8 mouse cellular contexts compared by ENCODE assay signal in the genomic region with DNA sequence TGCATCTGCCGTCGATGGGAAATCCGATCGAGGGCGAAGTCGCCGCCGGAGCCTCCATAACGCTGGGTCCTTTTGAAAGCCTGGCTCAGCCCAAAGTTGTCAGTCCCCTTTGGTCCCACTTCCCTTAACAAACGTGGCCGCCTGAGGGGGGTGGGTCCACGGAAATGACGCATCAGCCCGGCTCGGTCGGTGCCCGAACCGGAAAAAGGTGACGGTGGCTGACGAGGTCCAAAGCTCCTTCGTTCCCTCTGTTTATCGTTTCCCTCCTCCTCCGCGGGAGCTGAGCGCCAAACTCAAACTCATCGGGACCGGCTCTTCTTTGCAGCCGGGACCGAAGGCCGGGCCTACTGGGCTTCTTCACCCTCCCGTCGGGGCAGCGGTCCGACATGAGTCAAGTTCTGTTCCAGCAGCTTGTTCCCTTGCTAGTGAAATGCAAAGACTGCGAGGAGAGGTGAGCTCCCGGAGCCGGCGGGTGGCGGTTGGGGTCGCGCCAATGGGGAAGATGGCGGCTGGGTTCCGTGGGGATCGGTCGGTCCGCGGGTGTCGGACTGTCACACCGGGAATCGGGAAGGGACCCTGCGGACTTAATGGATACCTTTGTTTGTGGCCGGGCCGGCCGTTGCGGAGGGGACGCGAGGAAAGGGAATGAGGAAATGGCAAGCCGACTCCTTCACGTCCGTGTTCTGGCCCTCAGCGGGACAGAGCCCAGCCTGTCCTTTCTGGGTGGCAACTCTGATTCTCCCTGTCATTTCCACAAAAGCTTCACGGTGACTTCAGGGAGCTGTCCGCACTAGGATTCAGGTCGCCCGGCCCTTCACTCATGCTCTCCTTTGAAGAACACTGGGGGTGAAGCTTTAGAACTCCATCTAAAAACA. TPM values are rescaled to one million over a fixed set of nuclear protein-coding genes. Genes with fewer than 3 reads are reported as not detected.
A peak's percentile ranks its signal among the peaks of the same experiment; 100 is the strongest.
DNase-seq lines count a peak whose midpoint lies in the region; ATAC-seq and TF ChIP-seq lines count a peak whose summit lies in the region.

A gene (plus strand): TSS at position 255 of the 875 bp plus-strand sequence.

- DNase-seq in 3134 (ENCODE audit: extremely low read depth, insufficient read length, low spot score) = peak; percentile 95
- peak; percentile 99 to 100 for DNase-seq in adrenal gland, postnatal 36 days
- DNase-seq in heart, adult 18-20 months = peak; percentile 98 to 100
- peak; percentile 99 for DNase-seq in kidney, adult 2 months
- DNase-seq in spleen, adult 2 months (ENCODE audit: low read depth in 1 of 2, low spot score in 2 of 2) = peak; percentile 93 to 99

- H3K9me3 ChIP-seq in embryonic facial prominence, embryonic 13.5 days = no peaks in the 10 kb centered on the region
- H3K9me3 ChIP-seq in limb, embryonic 12.5 days = no peaks in the 10 kb centered on the region
- no peaks in the 10 kb centered on the region for H3K9me3 ChIP-seq in midbrain, embryonic 15.5 days

- peak within 1 kb of the TSS; percentile 74 for H3K4me2 ChIP-seq in embryonic facial prominence, embryonic 13.5 days
- peak within 1 kb of the TSS; percentile 71 for H3K4me2 ChIP-seq in limb, embryonic 12.5 days
- peak within 1 kb of the TSS; percentile 86 for H3K4me2 ChIP-seq in midbrain, embryonic 15.5 days

- H3K9ac ChIP-seq in embryonic facial prominence, embryonic 13.5 days = peak within 1 kb of the TSS; percentile 85
- H3K9ac ChIP-seq in limb, embryonic 12.5 days (replicated peaks) = peak within 1 kb of the TSS; percentile 77
- H3K9ac ChIP-seq in midbrain, embryonic 15.5 days = peak within 1 kb of the TSS; percentile 79

- peak within 1 kb of the TSS; percentile 88 for H3K4me3 ChIP-seq in embryonic facial prominence, embryonic 13.5 days
- H3K4me3 ChIP-seq in kidney, adult 2 months (ENCODE audit: insufficient read depth, low read depth, low read length) = peak within 1 kb of the TSS; percentile 81
- H3K4me3 ChIP-seq in limb, embryonic 12.5 days (replicated peaks) = peak within 1 kb of the TSS; percentile 76
- H3K4me3 ChIP-seq in midbrain, embryonic 15.5 days = peak within 1 kb of the TSS; percentile 97
- H3K4me3 ChIP-seq in spleen, adult 2 months (ENCODE audit: extremely low read depth, insufficient read depth, insufficient read length) = peak within 1 kb of the TSS; percentile 86

- 0 out of 2 replicates have a peak, but pooled peaks cover 3% of the 10 kb centered on the region for H3K4me1 ChIP-seq in embryonic facial prominence, embryonic 13.5 days
- H3K4me1 ChIP-seq in kidney, adult 2 months (ENCODE audit: control insufficient read depth, insufficient read depth, low read length) = no peaks in the 10 kb centered on the region
- peaks cover 6% of the 10 kb centered on the region for H3K4me1 ChIP-seq in limb, embryonic 12.5 days (replicated peaks)
- peaks cover 18% of the 10 kb centered on the region for H3K4me1 ChIP-seq in midbrain, embryonic 15.5 days
- no peaks in the 10 kb centered on the region; the same call in 1 of the 2 replicates for H3K4me1 ChIP-seq in spleen, adult 2 months (ENCODE audit: control insufficient read depth, insufficient read depth, insufficient read length)

- no peaks in the 10 kb centered on the region for H3K27me3 ChIP-seq in embryonic facial prominence, embryonic 13.5 days
- H3K27me3 ChIP-seq in kidney, adult 2 months (replicated peaks; ENCODE audit: control insufficient read depth, insufficient read depth, low read length) = no peaks in the 10 kb centered on the region
- H3K27me3 ChIP-seq in limb, embryonic 12.5 days = no peaks in the 10 kb centered on the region
- no peaks in the 10 kb centered on the region for H3K27me3 ChIP-seq in midbrain, embryonic 15.5 days (replicated peaks)
- H3K27me3 ChIP-seq in spleen, adult 2 months (ENCODE audit: control insufficient read depth, insufficient read depth, low read length) = no peaks in the 10 kb centered on the region

- under 1% methylated on average over 65 of the region's 65 CpGs for WGBS in embryonic facial prominence, embryonic 13.5 days
- WGBS in kidney, adult 2 months = under 1% methylated on average over 65 of the region's 65 CpGs
- WGBS in limb, embryonic 12.5 days = under 1% methylated on average over 65 of the region's 65 CpGs
- under 1% methylated on average over 65 of the region's 65 CpGs for WGBS in midbrain, embryonic 15.5 days
- WGBS in spleen, adult 2 months = under 1% methylated on average over 65 of the region's 65 CpGs

- TF ChIP-seq CTCF in kidney, adult 2 months (conservative IDR thresholded peaks at IDR 0.05; ENCODE audit: insufficient read depth, insufficient read length, low read depth, low read length) = no peak
- TF ChIP-seq CTCF in spleen, adult 2 months (IDR thresholded peaks at IDR 0.05; ENCODE audit: extremely low read depth, insufficient read depth, insufficient read length, insufficient replicate concordance) = no peak

- H3K36me3 ChIP-seq in embryonic facial prominence, embryonic 13.5 days = peaks cover 18% of the 10 kb centered on the region
- no peaks in the 10 kb centered on the region for H3K36me3 ChIP-seq in kidney, adult 2 months (ENCODE audit: control insufficient read depth, insufficient read depth, low read length)
- H3K36me3 ChIP-seq in limb, embryonic 12.5 days = peaks cover 19% of the 10 kb centered on the region
- H3K36me3 ChIP-seq in midbrain, embryonic 15.5 days (replicated peaks) = peaks cover 5% of the 10 kb centered on the region
- H3K36me3 ChIP-seq in spleen, adult 2 months (ENCODE audit: control insufficient read depth, insufficient read depth, low read length) = peaks cover 9% of the 10 kb centered on the region

- ATAC-seq in embryonic facial prominence, embryonic 13.5 days (ENCODE audit: insufficient number of reproducible peaks, insufficient read depth, low FRiP score, low TSS enrichment, low read depth) = peak; percentile 95
- ATAC-seq in limb, embryonic 12.5 days (ENCODE audit: insufficient number of reproducible peaks, insufficient read depth, low FRiP score, low TSS enrichment, low read depth) = peak; percentile 95
- ATAC-seq in midbrain, embryonic 15.5 days (replicated peaks) = peak; percentile 99

- peak within 1 kb of the TSS; percentile 90 for H3K27ac ChIP-seq in embryonic facial prominence, embryonic 13.5 days
- H3K27ac ChIP-seq in kidney, adult 2 months (ENCODE audit: insufficient read depth, low read depth, low read length) = peak within 1 kb of the TSS; percentile 30; the same call in 1 of the 2 replicates
- H3K27ac ChIP-seq in limb, embryonic 12.5 days = peak within 1 kb of the TSS; percentile 69
- peak within 1 kb of the TSS; percentile 91 for H3K27ac ChIP-seq in midbrain, embryonic 15.5 days
- peak within 1 kb of the TSS; percentile 83 for H3K27ac ChIP-seq in spleen, adult 2 months (ENCODE audit: insufficient read depth, low read length)

- no peak for TF ChIP-seq POLR2A in kidney, adult 2 months (IDR thresholded peaks at IDR 0.05; ENCODE audit: low read depth, low read length)
- peak; percentile 7; the same call in 1 of the 2 replicates for TF ChIP-seq POLR2A in spleen, adult 2 months (IDR thresholded peaks at IDR 0.05; ENCODE audit: low read depth, low read length)

RNA-seq across cellular contexts. Expression of the gene that starts here (rescaled TPM):
- total RNA-seq in adrenal gland, postnatal 36 days (2021) = 1 to 10 TPM; 2.6 to 3.3 TPM
- 26.3 and 27.8 TPM in 2 replicates for polyA plus RNA-seq in embryonic facial prominence, embryonic 13.5 days (2015; fragmentation: Nextera tagmentation; extraction: Ambion mirVana)
- 1 to 10 TPM; 1.6 to 2.2 TPM for total RNA-seq in heart, adult 18-20 months (2021)
- polyA plus RNA-seq in kidney, adult 2 months (2012; rRNA removed) = 0.42 and 0.78 TPM in 2 replicates
- polyA plus RNA-seq in limb, embryonic 12.5 days (2016; fragmentation: Nextera tagmentation; extraction: Ambion mirVana) = 34.2 and 35.2 TPM in 2 replicates
- polyA plus RNA-seq in midbrain, embryonic 15.5 days (2015; fragmentation: Nextera tagmentation; extraction: Ambion mirVana) = 12.5 and 13.9 TPM in 2 replicates
- polyA plus RNA-seq in spleen, adult 2 months (2012; rRNA removed) = 1.6 and 1.9 TPM in 2 replicates

Comparison
In these comparisons a context has a peak if more than half of its experiments do, and no peak if none do; other contexts are left out.
1. Peak in every context shown above with its lines: DNase-seq, ATAC-seq, H3K4me3 ChIP-seq and H3K27ac ChIP-seq.
2. Peak in DNase-seq, H3K4me3 ChIP-seq and H3K27ac ChIP-seq in kidney, adult 2 months; RNA of the gene not detected or under 1 TPM.
3. H3K27ac ChIP-seq: peak in every context shown above with its lines; median percentile 91 in midbrain, embryonic 15.5 days; 90 in embryonic facial prominence, embryonic 13.5 days; 83 in spleen, adult 2 months; 69 in limb, embryonic 12.5 days; 30 in kidney, adult 2 months.